Mouse (Mus musculus): ENCODE results near the gene Gprin1.

DNA sequence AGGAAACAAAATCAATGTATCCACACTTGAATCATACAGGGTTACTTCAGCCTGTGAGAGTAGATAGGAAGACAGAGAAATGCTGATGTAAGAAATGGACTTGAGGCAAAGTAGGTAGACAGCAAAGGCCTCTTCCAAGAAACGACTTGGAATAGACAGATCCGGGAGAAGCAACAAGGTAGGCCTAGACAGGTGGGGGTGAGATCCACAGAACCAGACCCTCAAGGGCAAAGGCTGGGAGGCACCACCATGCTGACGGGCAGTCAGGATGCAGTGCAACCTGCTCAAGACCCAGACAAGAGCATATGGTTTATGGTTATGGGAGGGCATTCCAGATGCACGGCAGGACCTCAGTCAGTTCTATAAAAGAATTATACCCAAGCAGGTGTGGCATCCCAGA is 17.3 kb upstream of the Gprin1 start:
- TF ChIP-seq CTCF (IDR thresholded peaks at IDR 0.05; ENCODE audit: extremely low read depth, insufficient read depth, insufficient read length, insufficient replicate concordance) (no peak), POLR2A (IDR thresholded peaks at IDR 0.05; ENCODE audit: low read depth, low read length) (no peak)

Data from spleen, adult 2 months (tissue).